Mouse (Mus musculus) lung, postnatal 0 days (tissue): Measurements from ENCODE around the gene Pam. TPM values are rescaled to one million over a fixed set of nuclear protein-coding genes. Genes with fewer than 3 reads are reported as not detected.

Experiments
- ATAC-seq: fragments of 200-750 bp; cut with Nextera tagmentation; 2 replicates; pipeline ENCODE4 v1.8.0; 2017; ENCODE audit warnings: moderate library complexity
- DNase-seq: peaks from one replicate; pipeline ENCODE4 v3.0.0-alpha.2; 2016; ENCODE audit warnings: low spot score
- H3K27ac ChIP-seq: fragments of 300-500 bp; sonication (generic); 2 replicates; pipeline ENCODE4 v1.5.1; 2014; ENCODE audit warnings: antibody characterized with exemption, mild to moderate bottlenecking, low read length, mixed read lengths
- H3K27me3 ChIP-seq: fragments of 300-500 bp; sonication (generic); replicated peaks from 2 replicates; pipeline ENCODE4 v1.6.1; 2014; ENCODE audit warnings: low read length, mixed read lengths; ENCODE audit not compliant: insufficient read depth
- H3K36me3 ChIP-seq: fragments of 300-500 bp; sonication (generic); 2 replicates; pipeline ENCODE4 v1.6.1; 2014; ENCODE audit warnings: low read length, mixed read lengths; ENCODE audit not compliant: insufficient read depth
- H3K4me1 ChIP-seq: fragments of 300-500 bp; sonication (generic); 2 replicates; pipeline ENCODE4 v1.6.1; 2014; ENCODE audit warnings: antibody characterized with exemption, low read depth, low read length, mixed read lengths; ENCODE audit not compliant: insufficient read depth
- H3K4me2 ChIP-seq: fragments of 300-500 bp; sonication (generic); replicated peaks from 2 replicates; pipeline ENCODE4 v1.6.1; 2014; ENCODE audit warnings: low read depth, mild to moderate bottlenecking, low read length, moderate library complexity, mixed read lengths
- H3K4me3 ChIP-seq: fragments of 300-500 bp; sonication (generic); 2 replicates; pipeline ENCODE4 v1.5.1; 2014; ENCODE audit warnings: low read depth, low read length
- H3K9ac ChIP-seq: fragments of 300-500 bp; sonication (generic); replicated peaks from 2 replicates; pipeline ENCODE4 v1.6.1; 2014; ENCODE audit warnings: low read depth, mild to moderate bottlenecking
- H3K9me3 ChIP-seq: fragments of 300-500 bp; sonication (generic); 2 replicates; pipeline ENCODE4 v1.6.1; 2016; ENCODE audit warnings: low read length, mixed read lengths
- CTCF ChIP-seq: IDR thresholded peaks from 2 replicates; pipeline ENCODE4 v1.5.1; 2016; ENCODE audit warnings: antibody characterized with exemption, mild to moderate bottlenecking
- EP300 ChIP-seq: IDR thresholded peaks from 2 replicates; pipeline ENCODE4 v1.6.1; 2016; ENCODE audit warnings: antibody characterized with exemption, mild to moderate bottlenecking, control low read depth
- WGBS: fragments of 180-500 bp; shearing (Covaris S2); extraction: QIAGEN DNeasy Blood & Tissue Kit; methylation state at CpG from one replicate; pipeline ENCODE4 v1.1.7; 2014; 5-methylcytosine and 5-hydroxymethylcytosine counted together
- polyA plus RNA-seq: library from polyadenylated mRNA; unstranded; fragments of >200 nt; fragmentation: Nextera tagmentation; extraction: Ambion mirVana; gene quantifications from 2 replicates; pipeline ENCODE4 v1.2.1, GENCODE M21; 2015

Pam gene
- polyA plus RNA-seq, 1 experiment from 2014 or later: 90.3 TPM

DNA sequence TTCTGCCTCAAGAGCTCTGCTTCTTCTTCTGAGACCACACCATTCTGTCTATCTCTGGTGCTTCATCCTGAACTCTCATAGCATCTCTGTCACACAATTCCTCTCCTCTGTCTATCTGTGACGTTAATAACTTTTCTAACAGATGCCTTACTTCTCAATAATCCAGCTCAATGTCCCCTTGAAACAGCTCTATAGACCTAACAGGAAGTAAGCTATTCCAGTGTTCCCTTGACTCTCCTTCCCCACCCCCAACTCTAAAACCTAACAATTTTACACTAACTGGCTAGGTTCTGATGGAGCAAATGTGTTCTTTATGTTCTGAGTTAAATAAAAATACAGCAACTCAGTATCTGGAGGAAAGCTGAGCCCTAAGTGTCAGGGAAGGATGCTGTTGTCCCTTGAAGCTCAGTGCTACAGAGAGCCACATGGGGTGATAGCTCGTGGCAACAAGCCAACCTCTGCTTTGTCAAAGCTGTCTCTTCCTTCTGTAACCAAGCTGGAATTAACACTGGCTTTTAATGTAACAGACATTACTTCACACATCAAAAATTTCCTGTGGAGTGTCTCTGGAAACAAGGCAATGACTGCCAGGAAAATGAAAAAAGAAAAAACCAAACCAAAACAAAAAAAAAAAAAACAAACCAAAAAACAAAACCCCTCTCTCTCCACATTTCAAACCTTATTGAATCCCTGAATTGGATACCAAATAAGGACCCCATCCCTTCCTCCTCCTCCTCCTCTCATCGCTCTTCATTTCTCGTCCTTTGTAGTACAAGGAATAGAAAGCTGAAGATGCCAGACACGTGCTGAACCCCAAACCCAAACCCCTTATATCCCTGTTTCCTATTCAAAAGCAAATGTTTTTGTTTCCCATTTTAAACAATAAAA lies 261.7 kb downstream of the Pam start:
- peak; percentile 34 for DNase-seq
- WGBS: 44% methylated on average over 5 of the region's 5 CpGs
- H3K4me3 ChIP-seq: no peak overlapping the region
- H3K4me1 ChIP-seq: no peaks in the 10 kb centered on the region
- ATAC-seq: peak; percentile 53; the same call in 1 of the 2 replicates
- H3K9ac ChIP-seq: no peak overlapping the region
- H3K4me2 ChIP-seq: no peak overlapping the region
- no peaks in the 10 kb centered on the region for H3K27me3 ChIP-seq
- no peaks in the 10 kb centered on the region for H3K9me3 ChIP-seq
- peak overlapping the region; percentile 26; the same call in 1 of the 2 replicates for H3K27ac ChIP-seq
- 0 out of 2 replicates have a peak, but pooled peaks cover 5% of the 10 kb centered on the region for H3K36me3 ChIP-seq
- TF ChIP-seq CTCF: no peak
- no peak for TF ChIP-seq EP300

DNA sequence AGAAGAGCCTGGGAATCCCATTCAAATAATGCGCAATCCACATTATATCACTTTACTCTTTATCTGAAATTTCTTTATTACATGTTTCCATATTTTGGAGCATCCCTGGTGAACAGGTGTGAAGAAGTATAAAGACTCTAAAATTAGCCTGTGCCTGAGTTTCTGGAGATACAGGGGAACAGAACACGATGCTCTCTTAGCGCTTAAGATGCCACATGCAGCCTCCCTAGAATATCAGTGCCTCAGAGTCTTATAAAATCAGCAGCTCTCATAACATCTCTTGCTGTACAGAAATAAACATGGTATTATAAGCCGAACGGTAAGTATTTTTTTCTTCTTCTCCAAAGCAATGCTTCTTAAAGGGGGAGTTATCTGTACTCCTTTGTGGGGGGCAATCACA lies 267.4 kb downstream of the Pam start:
- WGBS: 90% methylated on average over 5 of the region's 5 CpGs
- H3K36me3 ChIP-seq: 0 out of 2 replicates have a peak, but pooled peaks cover 5% of the 10 kb centered on the region

DNA sequence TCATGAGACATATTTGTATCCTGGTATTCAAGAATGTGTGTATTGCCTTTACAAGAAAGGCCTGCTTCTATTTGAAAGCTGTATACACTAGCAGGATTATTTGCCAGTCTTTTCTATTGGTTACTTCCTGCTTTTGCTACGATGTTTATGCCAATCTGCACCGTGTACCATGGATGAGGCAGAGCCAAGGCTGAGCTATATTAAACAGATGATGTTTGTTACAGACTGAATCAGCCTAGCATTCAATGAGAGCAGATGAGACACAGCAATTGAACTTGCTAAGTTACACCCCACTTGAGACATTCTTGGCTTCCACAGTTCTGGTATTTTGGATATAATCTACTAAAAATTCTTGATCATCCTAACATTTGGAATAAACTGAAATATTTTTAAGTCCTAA lies 267.9 kb downstream of the Pam start:
- no peak overlapping the region for H3K4me2 ChIP-seq
- peak; percentile 45 for DNase-seq
- H3K36me3 ChIP-seq: 0 out of 2 replicates have a peak, but pooled peaks cover 5% of the 10 kb centered on the region
- H3K4me1 ChIP-seq: no peaks in the 10 kb centered on the region
- TF ChIP-seq CTCF: no peak
- TF ChIP-seq EP300: peak; percentile 64
- H3K9ac ChIP-seq: no peak overlapping the region
- H3K4me3 ChIP-seq: no peak overlapping the region
- H3K27ac ChIP-seq: no peak overlapping the region
- WGBS: 30% methylated on average over 2 of the region's 2 CpGs
- no peaks in the 10 kb centered on the region for H3K27me3 ChIP-seq
- no peaks in the 10 kb centered on the region for H3K9me3 ChIP-seq
- ATAC-seq: peak; percentile 63

More for the DNA sequence above, 267.4 kb downstream of the Pam start:
- TF ChIP-seq EP300: no peak
- TF ChIP-seq CTCF: no peak
- no peak overlapping the region for H3K9ac ChIP-seq
- DNase-seq (no peak), ATAC-seq (no peak)
- H3K27me3 ChIP-seq: no peaks in the 10 kb centered on the region
- no peak overlapping the region for H3K27ac ChIP-seq
- H3K4me3 ChIP-seq: no peak overlapping the region
- H3K4me2 ChIP-seq: no peak overlapping the region
- H3K9me3 ChIP-seq: no peaks in the 10 kb centered on the region
- H3K4me1 ChIP-seq: no peaks in the 10 kb centered on the region

DNA sequence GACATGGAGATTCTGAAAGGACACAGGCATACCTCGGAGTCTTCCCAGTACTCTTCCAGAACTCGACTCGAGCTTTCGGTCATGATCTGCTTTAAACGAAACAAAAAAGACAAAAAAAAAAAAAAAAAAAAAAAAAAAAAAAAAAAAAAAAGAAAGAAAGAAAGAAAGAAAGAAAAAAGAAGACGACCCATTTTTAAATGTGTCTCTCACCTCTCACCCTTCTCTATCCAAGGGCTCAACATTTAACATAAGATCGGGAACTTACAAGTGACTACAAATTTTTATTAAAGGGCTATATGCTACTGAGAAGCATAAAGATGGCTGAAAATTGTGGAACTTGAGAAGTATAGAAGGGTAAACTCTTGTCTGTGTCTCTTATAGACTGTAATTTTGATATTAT lies 272.5 kb downstream of the Pam start:
- no peaks in the 10 kb centered on the region for H3K36me3 ChIP-seq

DNA sequence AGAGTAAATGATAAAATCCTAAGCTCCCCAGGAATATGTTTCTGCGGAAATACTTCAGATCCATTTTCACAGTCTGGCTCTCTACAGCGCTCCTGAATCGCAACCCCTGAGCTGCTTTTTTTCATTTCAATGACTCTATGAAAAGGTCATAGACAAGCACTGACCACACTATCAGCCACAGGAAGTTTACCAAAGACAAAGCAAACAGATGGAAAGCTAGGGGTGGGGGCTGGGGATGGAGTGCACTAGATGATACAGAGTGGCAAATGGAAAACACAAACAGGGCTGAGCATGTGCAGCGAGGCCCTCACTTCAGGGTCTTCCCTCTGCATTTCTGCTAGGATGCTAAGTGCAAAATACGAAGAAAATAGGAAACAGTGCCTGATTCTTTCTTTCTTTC lies 273.2 kb downstream of the Pam start:
- Histone ChIP-seq H3K36me3 (no peaks in the 10 kb centered on the region), H3K9ac (no peak overlapping the region), H3K4me2 (no peak overlapping the region), H3K27me3 (no peaks in the 10 kb centered on the region), H3K4me3 (no peak overlapping the region), H3K9me3 (no peaks in the 10 kb centered on the region), H3K27ac (no peak overlapping the region), H3K4me1 (no peaks in the 10 kb centered on the region)
- TF ChIP-seq EP300: no peak
- no peak for TF ChIP-seq CTCF
- WGBS: 52% methylated on average over 5 of the region's 5 CpGs
- ATAC-seq (peak; percentile 65), DNase-seq (no peak)

More for the DNA sequence above, 272.5 kb downstream of the Pam start:
- no peak overlapping the region for H3K4me3 ChIP-seq
- no peak overlapping the region for H3K27ac ChIP-seq
- H3K9me3 ChIP-seq: no peaks in the 10 kb centered on the region
- H3K27me3 ChIP-seq: no peaks in the 10 kb centered on the region
- DNase-seq: no peak
- WGBS: 91% methylated on average over 7 of the region's 7 CpGs
- ATAC-seq: no peak
- no peaks in the 10 kb centered on the region for H3K4me1 ChIP-seq
- H3K9ac ChIP-seq: no peak overlapping the region
- H3K4me2 ChIP-seq: no peak overlapping the region
- no peak for TF ChIP-seq CTCF
- no peak for TF ChIP-seq EP300

DNA sequence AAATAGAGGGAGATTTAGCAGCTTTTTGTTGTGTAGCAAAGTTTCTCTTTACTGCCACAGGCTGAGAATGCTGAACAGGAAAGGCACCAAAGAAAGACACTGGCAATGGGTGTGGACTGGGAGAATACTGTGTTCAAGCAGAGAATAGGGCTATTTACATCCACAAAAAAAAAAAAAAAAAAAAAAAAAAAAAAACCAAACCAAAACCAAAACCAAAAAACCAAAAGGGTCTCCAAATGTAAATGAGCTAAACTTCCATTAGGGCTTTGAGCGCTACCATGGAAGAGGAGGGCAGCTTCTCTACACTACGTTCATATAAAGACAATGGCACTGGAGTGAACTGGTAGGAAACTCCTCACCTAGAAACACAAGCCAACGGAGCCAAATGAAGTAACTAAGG lies 274.2 kb downstream of the Pam start:
- Histone ChIP-seq H3K27me3 (no peaks in the 10 kb centered on the region), H3K4me2 (peak overlapping the region; percentile 18; the same call in 1 of the 2 replicates), H3K4me1 (no peaks in the 10 kb centered on the region), H3K36me3 (no peaks in the 10 kb centered on the region), H3K9ac (no peak overlapping the region), H3K9me3 (no peaks in the 10 kb centered on the region), H3K4me3 (no peak overlapping the region), H3K27ac (no peak overlapping the region)
- DNase-seq (no peak), ATAC-seq (no peak)
- TF ChIP-seq EP300 (no peak), CTCF (no peak)
- 82% methylated on average over 3 of the region's 3 CpGs for WGBS
